Mouse (Mus musculus): ENCODE results near the gene Olfr675.
"Not testable (repeated sequence)": the region's sequence is repeated elsewhere in the genome, so short reads cannot be mapped to it uniquely, and the experiment has no call there.

Gene Olfr675

GRCm38 (mm10) chr7:105028360-105028759, at the start of gene Olfr675:
Olfr675 (minus strand) TSS chr7:105028460.
- DNase-seq (ENCODE audit: low read depth, low spot score): no peak

GRCm38 (mm10) chr7:105064175-105064574, 35.9 kb upstream of the Olfr675 start, which contains the start of gene Olfr678:
Olfr678 (plus strand) TSS chr7:105064475.
- DNase-seq (ENCODE audit: low read depth, low spot score): no peak

- DNase-seq (ENCODE audit: low read depth, low spot score): no peak
These were observed 30.7 kb upstream of the Olfr675 start for GRCm38 (mm10) chr7:105058951-105059350.

DNA sequence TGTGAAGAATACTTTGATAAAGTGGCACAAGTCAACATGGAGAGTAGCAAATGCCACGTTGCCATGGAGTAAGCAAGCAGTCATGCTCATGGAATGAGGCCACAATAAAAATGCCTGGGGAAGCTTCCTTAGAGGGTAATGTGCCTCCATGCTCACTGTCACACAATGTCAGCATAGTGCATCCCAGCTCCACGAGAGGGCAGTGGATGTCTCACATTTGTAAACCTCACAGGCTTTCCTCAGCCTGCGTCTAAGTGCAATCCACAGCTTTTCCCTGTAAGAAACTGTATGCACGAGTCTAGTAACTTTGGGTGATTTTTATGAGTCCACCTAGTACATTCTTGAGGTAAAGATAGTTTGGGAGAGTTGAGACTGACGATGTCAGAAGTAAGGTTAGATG, 5.6 kb upstream of the Olfr675 start:
- not testable (repeated sequence) for DNase-seq (ENCODE audit: low read depth, low spot score)

DNA sequence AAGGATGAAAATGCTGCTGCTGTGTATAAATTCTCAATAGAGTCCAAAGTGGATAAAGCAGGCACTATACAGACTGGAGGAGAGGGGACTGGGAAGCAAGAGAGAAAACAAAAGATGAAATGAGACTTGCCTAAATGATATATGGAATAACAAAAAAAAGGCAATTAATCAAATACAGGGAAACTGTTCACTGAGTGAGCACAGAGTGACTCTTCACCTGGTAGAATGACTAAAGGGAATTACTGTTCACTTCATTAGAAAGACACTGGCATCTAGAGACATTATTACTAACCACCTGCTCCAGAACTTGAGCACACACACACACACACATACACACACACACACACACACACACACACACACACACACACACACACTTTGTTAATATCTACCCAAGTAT, 4.1 kb upstream of the Olfr675 start, which contains the start of gene Olfr676:
TSS of gene Olfr676 (plus strand) at position 301 of the 400 bp plus-strand sequence.
- DNase-seq (ENCODE audit: low read depth, low spot score): no peak

- DNase-seq (ENCODE audit: low read depth, low spot score): no peak
These were observed 5.7 kb downstream of the Olfr675 start for GRCm38 (mm10) chr7:105022530-105022929.

DNA sequence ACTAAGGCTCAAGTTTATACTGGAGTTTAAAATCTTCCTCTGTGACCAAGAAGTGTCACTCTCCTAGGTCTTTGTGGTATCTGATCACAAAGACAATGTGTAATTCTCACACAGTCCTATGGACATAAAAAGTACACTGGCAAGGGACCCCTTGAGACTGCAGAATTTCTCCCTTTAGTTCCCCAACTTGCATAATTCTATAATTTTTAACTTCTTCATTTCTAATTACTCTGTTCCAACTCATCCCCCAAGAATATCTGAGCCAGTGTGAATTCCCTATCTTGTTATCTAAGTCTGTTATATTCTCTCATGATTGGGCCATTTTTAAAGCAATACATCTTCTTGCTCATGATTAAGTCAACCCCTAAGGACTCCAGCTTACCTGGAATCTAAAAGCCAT, 26.3 kb downstream of the Olfr675 start, which contains the start of gene Olfr672:
TSS of gene Olfr672 (minus strand) at position 101 of the 400 bp plus-strand sequence.
- no peak for DNase-seq (ENCODE audit: low read depth, low spot score)

DNA sequence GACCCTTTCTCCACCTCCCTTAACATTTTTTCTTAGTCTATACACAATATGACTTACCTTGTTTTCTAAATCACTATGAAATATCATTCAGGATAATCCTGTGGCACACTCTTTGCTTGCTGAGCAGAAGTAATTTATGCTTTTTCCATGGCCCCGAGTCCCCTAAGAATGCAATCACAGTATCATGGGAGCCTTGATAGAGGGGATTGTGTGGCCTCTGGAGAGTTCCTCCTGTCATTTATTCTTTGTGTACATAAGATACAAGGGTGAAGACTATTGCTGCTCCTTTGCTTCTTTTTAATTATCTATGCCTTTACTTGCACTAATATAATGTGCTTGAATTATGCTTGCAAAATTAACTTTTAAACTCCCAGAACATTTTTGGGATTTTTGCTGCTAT, 49.2 kb downstream of the Olfr675 start, which contains the start of gene Olfr671:
TSS of gene Olfr671 (minus strand) at position 101 of the 400 bp plus-strand sequence.
- no peak for DNase-seq (ENCODE audit: low read depth, low spot score)

DNA sequence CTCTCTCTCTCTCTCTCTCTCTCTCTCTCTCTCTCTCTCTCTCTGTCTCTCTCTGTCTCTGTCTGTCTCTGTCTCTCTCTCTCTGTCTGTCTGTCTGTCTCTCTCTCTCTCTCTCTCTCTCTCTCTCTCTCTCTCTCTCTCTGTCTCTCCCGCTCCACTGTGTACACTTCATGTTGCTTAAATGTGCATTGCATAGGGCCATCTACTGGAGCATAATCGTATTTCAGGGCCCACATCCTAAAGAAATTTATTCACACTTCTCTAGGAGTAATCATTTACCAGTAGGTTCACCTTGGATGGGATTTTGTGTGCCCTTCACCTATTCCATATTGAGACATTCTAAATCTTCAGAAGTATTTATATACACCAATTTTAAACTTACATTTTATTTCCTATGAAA, 55.8 kb downstream of the Olfr675 start:
- not testable (repeated sequence) for DNase-seq (ENCODE audit: low read depth, low spot score)

Measured in WW6 (cell line).